8 mouse cellular contexts compared by ENCODE assay signal in the genomic region with DNA sequence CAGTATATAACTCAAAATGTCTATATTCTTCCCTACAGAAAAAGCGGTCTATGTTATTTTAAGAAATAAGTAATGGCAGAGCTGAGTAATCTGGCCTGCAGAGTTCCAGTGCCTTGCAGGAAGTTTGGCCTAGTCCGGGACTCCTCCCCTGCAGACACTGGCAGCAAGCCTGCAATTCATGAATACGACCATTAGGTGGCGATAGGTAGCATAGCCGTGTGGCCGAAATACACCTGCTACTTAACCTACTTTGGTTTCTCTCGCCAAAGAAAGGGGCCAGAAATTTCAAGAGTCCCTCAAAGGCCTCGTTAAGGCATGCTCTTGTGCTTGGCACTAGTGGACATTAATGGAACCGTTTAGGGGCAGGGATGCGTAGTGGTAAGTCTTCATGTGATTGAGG. TPM values are rescaled to one million over a fixed set of nuclear protein-coding genes. Genes with fewer than 3 reads are reported as not detected.
DNase-seq lines count a peak whose midpoint lies in the region; ATAC-seq lines count a peak whose summit lies in the region.

No protein-coding gene starts in this region.

- H3K27me3 ChIP-seq in forebrain, embryonic 14.5 days (replicated peaks; ENCODE audit: control insufficient read depth, insufficient read depth, low read length): no peaks in the 10 kb centered on the region
- no peaks in the 10 kb centered on the region for H3K27me3 ChIP-seq in forebrain, embryonic 16.5 days (replicated peaks; ENCODE audit: control insufficient read depth, insufficient read depth, low read length)

- no peak for ATAC-seq in forebrain, embryonic 14.5 days
- ATAC-seq in forebrain, embryonic 16.5 days: no peak
- ATAC-seq in erythroid progenitor cell, adult 5-6 weeks (replicated peaks; ENCODE audit: low FRiP score, poor library complexity, severe bottlenecking): no peak

- H3K4me2 ChIP-seq in forebrain, embryonic 14.5 days (ENCODE audit: low read length): no peak overlapping the region
- H3K4me2 ChIP-seq in forebrain, embryonic 16.5 days (ENCODE audit: low read length): no peak overlapping the region

- no peaks in the 10 kb centered on the region for H3K4me1 ChIP-seq in forebrain, embryonic 14.5 days (ENCODE audit: control insufficient read depth, insufficient read depth, low read length)
- peaks cover 3% of the 10 kb centered on the region; the same call in 1 of the 2 replicates for H3K4me1 ChIP-seq in forebrain, embryonic 16.5 days (replicated peaks; ENCODE audit: control insufficient read depth, insufficient read depth, low read length)

- no peak overlapping the region for H3K9ac ChIP-seq in forebrain, embryonic 14.5 days (ENCODE audit: low read length)
- H3K9ac ChIP-seq in forebrain, embryonic 16.5 days (replicated peaks; ENCODE audit: low read depth, low read length): no peak overlapping the region

- WGBS in forebrain, embryonic 14.5 days: 31% methylated on average over 10 of the region's 10 CpGs
- 38% methylated on average over 10 of the region's 10 CpGs for WGBS in forebrain, embryonic 16.5 days

- peak; percentile 38 for DNase-seq in forebrain, embryonic 14.5 days (ENCODE audit: low spot score)
- peak; percentile 3 for DNase-seq in lung, postnatal 10 days
- DNase-seq in lung, postnatal 4 days: no peak
- peak; percentile 22 to 60 for DNase-seq in cerebellum, postnatal 25 days
- peak; percentile 50 for DNase-seq in retina, embryonic 14.5 days (ENCODE audit: low spot score)
- DNase-seq in urinary bladder, postnatal 14 days (ENCODE audit: low spot score): no peak

- no peak overlapping the region for H3K27ac ChIP-seq in forebrain, embryonic 14.5 days (ENCODE audit: low read depth, low read length)
- no peak overlapping the region for H3K27ac ChIP-seq in forebrain, embryonic 16.5 days (ENCODE audit: low read length)

- no peak overlapping the region for H3K4me3 ChIP-seq in forebrain, embryonic 14.5 days (ENCODE audit: low read depth, low read length)
- H3K4me3 ChIP-seq in forebrain, embryonic 16.5 days (replicated peaks; ENCODE audit: low read length): no peak overlapping the region

- H3K9me3 ChIP-seq in forebrain, embryonic 14.5 days (replicated peaks; ENCODE audit: control insufficient read depth, low read length): no peaks in the 10 kb centered on the region
- no peaks in the 10 kb centered on the region for H3K9me3 ChIP-seq in forebrain, embryonic 16.5 days (ENCODE audit: control insufficient read depth, low read length)

- no peaks in the 10 kb centered on the region for H3K36me3 ChIP-seq in forebrain, embryonic 14.5 days (ENCODE audit: control insufficient read depth, insufficient read depth, low read length)
- no peaks in the 10 kb centered on the region for H3K36me3 ChIP-seq in forebrain, embryonic 16.5 days (ENCODE audit: control insufficient read depth, insufficient read depth)

RNA-seq across cellular contexts. Expression of a gene that starts 4.1 kb away (rescaled TPM):
- 113 and 159 TPM in 2 replicates for polyA plus RNA-seq in forebrain, embryonic 14.5 days (2014; fragmentation: Nextera tagmentation; extraction: Ambion mirVana)
- 161 and 176 TPM in 2 replicates for polyA plus RNA-seq in forebrain, embryonic 16.5 days (2015; fragmentation: Nextera tagmentation; extraction: Ambion mirVana)
- not detected in 2 replicates for total RNA-seq in erythroid progenitor cell, adult 5-6 weeks (2015; ENCODE audit: low replicate concordance)
- total RNA-seq in erythroid progenitor cell, adult 5-6 weeks (2017; ENCODE audit: low replicate concordance): 0.83 TPM in 1 of 2 replicates, not detected in the other

Comparison
In these comparisons a context has a peak if more than half of its experiments do, and no peak if none do; other contexts are left out.
1. DNase-seq: peak in forebrain, embryonic 14.5 days (single experiment), lung, postnatal 10 days (single experiment), cerebellum, postnatal 25 days (2 of 2) and retina, embryonic 14.5 days (single experiment); none in lung, postnatal 4 days (0 of 2) and urinary bladder, postnatal 14 days (single experiment).